Mouse (Mus musculus) brown adipose tissue, adult 24 weeks (tissue): ENCODE data around the gene Obp2b. TPM values are rescaled to one million over a fixed set of nuclear protein-coding genes. Genes with fewer than 3 reads are reported as not detected.

Source experiments
- H3K27ac ChIP-seq: fragments of 200-500 bp; replicated peaks from 2 replicates; pipeline ENCODE4 v1.5.1; 2012; ENCODE audit warnings: low read depth, mild to moderate bottlenecking, low read length
- H3K4me1 ChIP-seq: fragments of 200-500 bp; 2 replicates; pipeline ENCODE4 v1.6.1; 2012; ENCODE audit warnings: low read length, mixed read lengths; ENCODE audit not compliant: control insufficient read depth, insufficient read depth, insufficient read length
- H3K4me3 ChIP-seq: fragments of 200-500 bp; 2 replicates; pipeline ENCODE4 v1.5.1; 2012; ENCODE audit warnings: low read depth, mild to moderate bottlenecking, low read length, moderate library complexity; ENCODE audit not compliant: insufficient read depth
- polyA plus RNA-seq: library from polyadenylated mRNA; stranded (reverse); fragments of >200 nt; gene quantifications from 2 replicates; pipeline ENCODE4 v1.2.4, GENCODE M21; 2012; ENCODE audit not compliant: missing spikeins, insufficient read depth, insufficient read length

Gene Obp2b
- polyA plus RNA-seq, 1 experiment = not detected

DNA sequence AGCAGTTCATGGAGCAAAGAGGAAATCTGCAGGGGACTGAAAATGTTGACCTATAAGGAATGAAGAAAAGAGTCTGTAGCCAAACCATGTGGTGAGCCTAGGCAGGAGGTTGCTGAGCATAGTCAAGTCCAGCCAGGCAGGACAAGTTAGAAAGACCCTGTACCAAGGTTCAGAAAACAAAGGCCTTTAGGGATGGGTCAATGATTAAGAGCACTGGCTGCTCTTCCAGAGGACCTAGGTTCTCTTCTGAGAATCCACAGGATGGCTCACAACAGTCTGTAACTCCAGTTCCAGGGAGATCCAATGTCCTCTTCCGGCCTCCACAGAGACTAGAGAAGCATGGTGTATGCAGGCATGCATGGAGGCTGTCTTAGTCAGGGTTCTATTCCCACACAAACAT is 17.4 kb downstream of the Obp2b start:
- no peak overlapping the region for H3K4me3 ChIP-seq
- H3K4me1 ChIP-seq = no peaks in the 10 kb centered on the region
- H3K27ac ChIP-seq = no peak overlapping the region

DNA sequence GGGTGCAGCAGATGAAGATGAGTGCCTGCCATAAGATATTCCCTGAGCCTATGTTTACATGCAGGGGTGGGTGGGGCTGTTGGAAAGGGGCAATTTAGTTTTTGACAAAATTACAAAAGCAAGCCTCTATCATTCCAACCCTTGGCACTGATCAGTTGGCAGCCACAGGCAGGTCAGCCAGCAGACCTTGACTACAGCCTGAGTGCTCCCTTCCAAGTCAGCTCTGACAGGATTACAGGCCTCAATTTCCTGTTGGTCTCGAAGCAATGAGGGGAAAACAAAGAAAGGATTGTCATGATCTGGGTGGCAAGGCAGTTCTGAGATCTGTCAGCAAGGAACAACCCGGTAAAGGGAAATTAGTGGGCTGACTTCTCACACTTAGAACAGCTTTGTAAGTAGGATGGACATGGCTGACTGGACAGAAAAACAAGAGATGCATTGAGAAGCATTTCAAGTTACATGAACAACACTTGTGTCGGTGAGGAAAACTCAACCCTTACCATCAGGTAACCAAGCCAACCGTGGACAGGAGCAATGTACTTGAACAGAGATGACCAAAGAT is 21.3 kb downstream of the Obp2b start:
- H3K4me1 ChIP-seq = no peaks in the 10 kb centered on the region
- no peak overlapping the region for H3K27ac ChIP-seq
- H3K4me3 ChIP-seq = no peak overlapping the region

DNA sequence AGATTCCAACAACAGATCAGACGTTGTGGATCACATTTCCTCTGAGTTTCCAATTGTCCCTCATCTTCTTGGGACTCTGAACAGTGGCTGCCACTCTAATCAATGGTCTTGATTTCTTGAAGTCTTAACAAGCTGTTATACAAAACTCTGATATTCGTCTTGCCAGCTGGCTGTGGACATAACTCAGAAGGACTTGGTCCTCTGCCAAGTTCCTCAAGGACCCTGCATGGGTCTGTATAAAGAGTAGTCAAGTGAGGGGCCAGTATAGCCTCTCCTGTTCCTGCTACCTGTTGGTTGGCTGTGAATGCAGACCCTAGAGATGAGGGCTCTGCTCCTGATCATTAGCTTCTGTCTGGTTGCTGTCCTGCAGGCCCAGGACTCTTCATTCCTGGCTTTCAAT is 28.5 kb downstream of the Obp2b start, which contains the start of gene Lcn3:
TSS of gene Lcn3 (plus strand) at position 301 of the 400 bp plus-strand sequence.
- H3K27ac ChIP-seq = no peak within 1 kb of the TSS
- H3K4me1 ChIP-seq = no peaks in the 10 kb centered on the region
- H3K4me3 ChIP-seq = no peak within 1 kb of the TSS

DNA sequence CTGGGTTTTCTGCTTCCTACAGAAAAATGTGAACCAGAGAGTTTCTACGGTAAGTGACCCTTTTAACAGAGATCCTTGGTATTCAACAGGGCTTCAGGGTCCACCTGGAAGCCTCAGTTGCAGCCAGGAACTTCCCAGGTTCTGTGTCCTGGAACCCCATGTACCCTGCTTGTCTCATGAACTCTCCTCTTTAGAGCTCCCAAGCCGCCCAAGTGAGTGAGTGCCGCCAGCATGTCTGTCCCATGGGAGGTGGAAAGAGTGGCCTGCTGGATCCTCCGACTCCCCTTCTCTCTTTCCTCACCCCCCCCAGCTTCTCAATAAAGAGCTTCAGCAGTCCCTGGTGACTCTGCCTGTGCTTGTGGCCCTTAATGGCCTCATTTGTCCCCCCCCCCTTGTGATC is 31.0 kb downstream of the Obp2b start:
- H3K4me1 ChIP-seq = no peaks in the 10 kb centered on the region
- no peak overlapping the region for H3K27ac ChIP-seq
- no peak overlapping the region for H3K4me3 ChIP-seq

DNA sequence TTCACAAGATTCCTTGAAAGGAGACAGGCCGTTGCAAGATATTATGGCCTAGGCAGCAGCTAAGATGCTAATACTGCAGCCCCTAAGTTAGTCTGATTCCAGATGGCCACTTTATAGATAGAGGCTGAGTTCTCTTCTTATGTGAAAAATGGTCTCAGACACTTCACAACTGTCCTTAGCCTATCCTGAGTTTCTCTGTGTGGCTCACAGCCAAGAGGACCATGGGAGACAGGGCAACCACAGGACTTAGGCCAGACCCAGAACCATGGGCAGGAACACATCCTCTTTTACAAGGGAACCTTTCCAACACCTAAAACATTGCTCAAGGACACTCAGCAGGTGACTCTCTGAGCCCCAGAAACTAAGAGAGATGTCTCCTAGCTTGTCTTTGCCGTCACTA is 36.7 kb downstream of the Obp2b start:
- Histone ChIP-seq H3K4me1 (no peaks in the 10 kb centered on the region), H3K4me3 (no peak overlapping the region), H3K27ac (no peak overlapping the region)

DNA sequence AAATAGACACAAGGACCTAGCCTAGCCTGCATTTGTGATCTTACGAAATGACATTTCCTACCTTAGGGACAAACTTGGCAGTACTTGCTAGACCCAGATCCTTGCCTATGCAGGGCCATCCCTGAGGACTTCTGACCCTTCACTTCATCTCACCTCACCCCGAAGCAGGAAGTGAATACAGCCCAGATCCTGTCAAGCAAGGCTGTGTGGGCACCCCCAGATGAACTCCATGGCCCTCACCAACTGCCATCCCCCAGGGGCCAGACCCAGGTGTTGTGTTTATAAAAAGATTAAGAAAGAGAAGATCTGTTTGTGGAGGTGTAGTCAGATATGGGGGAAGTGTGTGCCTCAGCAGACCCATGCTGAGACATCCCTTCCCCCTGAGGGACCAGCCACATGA is 37.8 kb downstream of the Obp2b start:
- H3K4me3 ChIP-seq = no peak overlapping the region
- no peaks in the 10 kb centered on the region for H3K4me1 ChIP-seq

DNA sequence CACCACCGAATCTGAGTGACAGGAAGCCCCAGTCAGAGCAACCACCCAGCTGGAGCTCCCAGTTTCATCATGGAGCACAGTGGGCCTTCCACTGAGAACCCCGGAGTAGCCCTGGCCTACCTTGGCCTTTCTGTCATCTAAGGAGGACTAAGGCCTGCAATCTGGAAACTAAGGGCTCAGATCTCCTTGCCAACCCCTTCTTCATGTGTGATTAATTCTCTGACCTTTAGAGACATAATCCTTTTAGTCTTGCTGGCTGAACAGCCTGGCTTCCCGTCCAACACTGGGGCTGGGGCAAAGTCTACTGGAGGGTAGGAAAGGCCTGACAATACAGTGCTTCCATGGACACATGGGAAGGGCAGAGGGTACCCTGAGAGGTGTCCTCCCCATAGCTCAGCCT is 39.2 kb downstream of the Obp2b start:
- Histone ChIP-seq H3K4me3 (no peak overlapping the region), H3K27ac (no peak overlapping the region)

More for the DNA sequence above, 37.8 kb downstream of the Obp2b start:
- no peak overlapping the region for H3K27ac ChIP-seq

DNA sequence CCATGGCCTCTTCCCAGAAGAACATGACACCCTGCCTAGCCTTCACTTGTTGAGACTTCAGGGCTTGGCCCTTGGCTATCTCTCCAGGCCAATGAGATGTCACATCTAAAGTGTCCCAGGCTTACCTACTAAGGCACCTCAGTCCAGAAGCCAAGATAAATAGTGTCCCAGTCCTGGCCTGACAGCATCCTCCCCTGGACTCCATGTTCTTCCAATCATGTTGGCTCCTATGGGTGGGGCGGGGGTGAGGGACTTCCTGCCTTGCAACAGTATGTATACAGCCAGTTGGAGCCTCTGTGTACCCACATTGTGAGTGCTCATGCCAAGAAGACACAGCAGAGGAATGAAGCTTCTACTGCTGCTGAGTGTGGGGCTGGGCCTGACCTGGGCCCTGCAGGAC is 39.9 kb downstream of the Obp2b start, which contains the start of gene Lcn11:
TSS of gene Lcn11 (plus strand) at position 301 of the 400 bp plus-strand sequence.
- Histone ChIP-seq H3K4me1 (no peaks in the 10 kb centered on the region), H3K27ac (no peak within 1 kb of the TSS), H3K4me3 (no peak within 1 kb of the TSS)

More for the DNA sequence above, 39.2 kb downstream of the Obp2b start:
- H3K4me1 ChIP-seq = no peaks in the 10 kb centered on the region

DNA sequence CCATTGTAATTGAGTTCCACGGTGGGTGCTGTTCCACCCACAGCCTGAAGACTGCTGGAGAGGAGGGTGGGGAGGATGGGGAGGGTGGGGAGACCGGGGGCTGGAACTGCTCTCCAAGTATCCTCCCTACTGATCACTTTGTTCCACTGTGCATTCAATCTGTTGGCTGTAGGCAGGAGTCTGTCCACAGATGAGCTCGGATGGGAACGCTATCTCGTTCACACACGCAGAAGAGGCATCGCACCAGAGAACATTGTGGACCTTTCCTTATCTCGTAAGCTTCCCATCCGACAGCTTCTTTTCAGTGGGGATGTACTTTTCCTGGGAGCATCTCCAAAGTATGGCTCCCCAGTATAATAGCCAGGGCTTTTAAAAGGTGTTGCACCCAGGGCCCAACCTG is 42.3 kb downstream of the Obp2b start:
- Histone ChIP-seq H3K4me1 (no peaks in the 10 kb centered on the region), H3K4me3 (no peak overlapping the region), H3K27ac (no peak overlapping the region)

DNA sequence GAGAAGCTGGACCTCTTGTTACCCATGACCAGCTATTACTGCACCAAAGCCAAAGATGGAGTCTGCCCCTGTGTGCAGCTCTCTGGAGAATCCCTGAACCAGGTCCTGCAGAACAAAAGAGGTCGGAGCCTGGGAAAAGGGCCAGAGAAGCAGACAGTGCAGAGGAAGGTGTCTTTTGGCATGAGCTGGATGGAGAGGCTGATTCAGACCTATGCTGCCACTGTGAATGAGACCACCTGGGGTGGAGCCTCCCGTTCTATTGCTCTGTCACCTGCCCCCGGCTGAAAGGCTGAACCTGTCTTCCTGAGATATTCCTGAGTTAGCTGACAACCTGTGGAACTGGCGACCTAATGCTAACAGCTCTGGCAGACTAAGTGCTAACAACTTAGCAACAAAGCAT is 44.1 kb downstream of the Obp2b start:
- no peak overlapping the region for H3K4me3 ChIP-seq
- H3K4me1 ChIP-seq = no peaks in the 10 kb centered on the region
- no peak overlapping the region for H3K27ac ChIP-seq

DNA sequence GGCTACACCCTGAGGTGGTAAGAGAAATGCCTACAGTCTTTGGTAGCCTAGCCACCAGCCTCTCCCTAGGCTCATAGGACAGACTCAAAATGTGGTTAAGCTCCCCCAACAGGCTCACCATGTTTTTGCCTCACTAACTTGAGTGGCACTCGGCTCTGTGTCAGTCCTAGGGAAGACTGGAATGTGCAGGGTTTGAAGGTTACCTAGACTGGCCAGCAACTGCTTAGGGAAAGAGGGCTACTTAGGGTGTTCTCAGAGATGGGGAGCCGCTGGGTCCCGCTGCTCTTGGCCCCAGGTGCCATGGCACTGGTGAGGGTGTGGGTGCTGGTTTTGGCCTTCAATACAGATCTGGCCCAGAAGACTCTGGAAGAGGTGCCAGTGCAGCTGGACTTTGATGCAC is 45.1 kb downstream of the Obp2b start, which contains the start of gene Gm13539:
TSS of gene Gm13539 (plus strand) at position 301 of the 400 bp plus-strand sequence.
- Histone ChIP-seq H3K4me1 (no peaks in the 10 kb centered on the region), H3K4me3 (no peak within 1 kb of the TSS), H3K27ac (no peak within 1 kb of the TSS)

DNA sequence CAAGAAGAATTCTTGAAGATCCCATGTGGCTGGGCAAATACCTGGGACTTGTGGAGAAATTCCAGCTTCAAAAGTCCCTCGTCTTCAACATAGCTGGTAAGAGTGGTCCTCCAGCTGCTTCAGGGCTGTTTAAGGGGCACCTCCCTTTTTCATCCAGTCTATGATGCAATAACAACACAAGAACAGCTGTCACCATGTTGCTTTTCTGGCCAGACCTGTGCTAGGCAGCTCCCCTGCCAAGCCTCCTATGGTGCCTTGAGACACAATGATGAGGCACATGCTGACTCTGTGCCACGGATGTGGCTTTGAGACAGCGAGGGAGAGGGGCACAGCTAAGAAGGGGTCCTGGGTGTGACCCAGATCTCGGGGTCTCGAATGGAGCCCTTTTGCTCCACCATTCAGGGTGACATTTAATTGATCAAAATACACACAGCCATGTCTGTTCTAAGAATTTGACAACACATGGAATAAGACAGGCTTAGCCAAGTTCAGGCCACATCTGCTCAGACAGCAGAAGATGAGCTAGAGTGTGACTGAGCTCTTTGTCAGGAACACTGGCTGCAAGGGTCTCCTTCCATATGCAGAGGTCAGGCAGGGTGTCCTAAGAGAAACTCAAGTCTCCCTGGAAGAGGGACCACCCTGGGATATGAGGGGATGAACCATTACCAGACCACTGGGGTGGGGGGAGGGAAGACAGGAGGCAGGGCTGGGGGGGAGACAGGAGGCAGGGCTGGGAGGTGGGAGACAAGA is 48.9 kb downstream of the Obp2b start:
- no peaks in the 10 kb centered on the region for H3K4me1 ChIP-seq
- no peak overlapping the region for H3K4me3 ChIP-seq
- H3K27ac ChIP-seq = no peak overlapping the region

DNA sequence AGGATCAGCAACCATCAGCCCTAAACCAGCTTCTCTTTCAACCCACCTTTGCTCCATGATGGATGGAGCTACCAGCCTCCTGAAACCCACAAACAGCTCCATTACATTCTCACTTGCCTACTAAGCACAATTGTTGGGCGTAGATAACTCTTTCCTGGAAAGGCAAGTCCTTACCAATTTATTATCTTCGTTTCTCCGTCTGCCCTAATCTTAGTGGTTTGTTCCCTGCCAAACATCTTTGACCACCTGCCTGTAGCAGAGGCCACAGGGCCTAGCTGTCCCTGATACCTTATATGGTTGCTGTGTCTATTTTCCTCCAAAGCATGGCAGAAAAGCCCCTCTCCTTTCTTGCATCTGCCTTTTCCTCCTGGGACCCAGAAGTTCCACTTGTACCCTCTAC is 52.3 kb downstream of the Obp2b start:
- H3K4me3 ChIP-seq = no peak overlapping the region
- H3K4me1 ChIP-seq = no peaks in the 10 kb centered on the region
- H3K27ac ChIP-seq = no peak overlapping the region
